Mouse (Mus musculus) limb, embryonic 15.5 days (tissue): ENCODE data around the gene Mllt3. TPM values are rescaled to one million over a fixed set of nuclear protein-coding genes. Genes with fewer than 3 reads are reported as not detected.

ENCODE experiments used
- ATAC-seq: fragments of 200-750 bp; cut with Nextera tagmentation; 2 replicates; pipeline ENCODE4 v1.8.0; 2017; ENCODE audit warnings: low read depth, moderate TSS enrichment; ENCODE audit not compliant: insufficient number of reproducible peaks, low FRiP score, low TSS enrichment
- H3K27ac ChIP-seq: fragments of 300-500 bp; sonication (generic); 2 replicates; pipeline ENCODE4 v1.5.1; 2015; ENCODE audit warnings: moderate library complexity, mild to moderate bottlenecking, inconsistent platforms
- H3K27me3 ChIP-seq: fragments of 300-500 bp; sonication (generic); 2 replicates; pipeline ENCODE4 v1.6.1; 2015; ENCODE audit warnings: inconsistent platforms
- H3K36me3 ChIP-seq: fragments of 300-500 bp; sonication (generic); 2 replicates; pipeline ENCODE4 v1.6.1; 2015; ENCODE audit warnings: inconsistent platforms
- H3K4me1 ChIP-seq: fragments of 300-500 bp; sonication (generic); 2 replicates; pipeline ENCODE4 v1.6.1; 2015; ENCODE audit warnings: inconsistent platforms
- H3K4me2 ChIP-seq: fragments of 300-500 bp; sonication (generic); 2 replicates; pipeline ENCODE4 v1.6.1; 2015; ENCODE audit warnings: mild to moderate bottlenecking, inconsistent platforms
- H3K4me3 ChIP-seq: fragments of 300-500 bp; sonication (generic); 2 replicates; pipeline ENCODE4 v1.5.1; 2015; ENCODE audit warnings: mild to moderate bottlenecking, inconsistent platforms
- H3K9ac ChIP-seq: fragments of 300-500 bp; sonication (generic); 2 replicates; pipeline ENCODE4 v1.6.1; 2015; ENCODE audit warnings: inconsistent platforms
- H3K9me3 ChIP-seq: fragments of 300-500 bp; sonication (generic); 2 replicates; pipeline ENCODE4 v1.6.1; 2016; ENCODE audit warnings: inconsistent platforms
- WGBS: fragments of 180-500 bp; shearing (Covaris S2); methylation state at CpG from one replicate; pipeline ENCODE4 v1.1.7; 2015; 5-methylcytosine and 5-hydroxymethylcytosine counted together
- polyA plus RNA-seq: library from polyadenylated mRNA; unstranded; fragments of >200 nt; fragmentation: Nextera tagmentation; extraction: Ambion mirVana; gene quantifications from 2 replicates; pipeline ENCODE4 v1.2.1, GENCODE M21; 2015

Gene Mllt3
- polyA plus RNA-seq, 1 experiment from 2014 or later: 42.0 TPM

DNA sequence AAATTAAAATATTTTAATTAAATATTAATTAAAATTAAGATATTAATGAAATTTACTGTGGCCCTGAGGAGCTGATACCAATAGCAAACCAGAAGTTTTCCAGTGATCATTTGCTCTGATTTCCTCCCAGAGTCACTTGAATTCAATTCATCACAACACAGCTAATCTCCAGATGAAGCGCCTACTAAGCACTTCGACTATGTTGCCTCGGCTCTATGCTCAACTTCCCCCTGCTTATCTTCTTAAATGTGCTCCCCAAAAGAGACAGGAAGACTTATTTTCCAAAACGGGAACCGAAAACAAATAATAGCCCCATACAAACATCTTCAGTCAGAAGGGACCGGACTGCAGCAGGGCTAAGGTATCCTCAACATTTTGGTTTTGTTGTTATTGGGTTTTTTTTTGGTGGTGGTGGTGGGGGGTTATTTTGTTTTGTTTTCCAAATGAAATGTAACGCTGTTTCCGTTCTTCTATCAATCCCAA lies 90.2 kb downstream of the Mllt3 start:
- Histone ChIP-seq H3K27ac (no peak overlapping the region), H3K4me3 (no peak overlapping the region), H3K9ac (no peak overlapping the region), H3K4me1 (no peaks in the 10 kb centered on the region; the same call in 1 of the 2 replicates), H3K4me2 (no peak overlapping the region), H3K9me3 (no peaks in the 10 kb centered on the region), H3K27me3 (no peaks in the 10 kb centered on the region), H3K36me3 (no peaks in the 10 kb centered on the region)
- WGBS: 75% methylated on average over 8 of the region's 8 CpGs
- ATAC-seq: no peak

DNA sequence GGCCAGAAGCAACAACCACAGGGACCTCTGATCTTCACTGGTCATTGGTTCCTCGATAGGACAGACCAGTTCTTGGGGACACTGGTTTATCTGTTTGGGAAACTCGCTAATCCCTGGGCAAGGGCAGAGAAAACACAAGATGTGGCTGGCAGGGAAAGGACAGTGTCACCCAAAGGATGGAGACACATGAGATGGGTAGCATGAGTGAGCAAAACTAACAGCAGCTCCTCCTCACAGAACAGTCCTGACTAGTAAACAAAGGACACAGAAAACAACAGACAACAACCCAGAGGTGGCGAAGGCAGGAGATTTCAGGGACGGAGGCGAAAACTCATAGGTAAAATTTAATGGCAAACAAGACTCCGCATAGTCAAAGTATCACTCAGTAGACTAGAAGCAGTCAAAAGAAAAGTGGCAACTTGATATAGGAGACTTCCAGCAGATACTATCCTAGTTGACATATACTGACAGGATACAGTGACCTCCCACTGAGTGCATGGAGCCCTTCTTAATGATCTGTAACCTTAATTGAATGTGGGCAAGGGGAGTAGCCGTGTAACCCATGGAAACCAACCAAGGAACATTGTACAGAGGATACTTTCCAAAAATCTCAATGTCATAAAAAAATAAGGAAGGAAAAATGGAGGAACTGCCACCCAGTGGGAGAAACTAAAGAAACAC lies 93.5 kb downstream of the Mllt3 start:
- ATAC-seq: no peak
- no peaks in the 10 kb centered on the region for H3K36me3 ChIP-seq
- no peak overlapping the region for H3K4me2 ChIP-seq
- no peak overlapping the region for H3K4me3 ChIP-seq
- H3K4me1 ChIP-seq: no peaks in the 10 kb centered on the region; the same call in 1 of the 2 replicates
- H3K9ac ChIP-seq: no peak overlapping the region
- no peak overlapping the region for H3K27ac ChIP-seq
- no peaks in the 10 kb centered on the region for H3K27me3 ChIP-seq
- 86% methylated on average over 7 of the region's 7 CpGs for WGBS
- H3K9me3 ChIP-seq: no peaks in the 10 kb centered on the region

DNA sequence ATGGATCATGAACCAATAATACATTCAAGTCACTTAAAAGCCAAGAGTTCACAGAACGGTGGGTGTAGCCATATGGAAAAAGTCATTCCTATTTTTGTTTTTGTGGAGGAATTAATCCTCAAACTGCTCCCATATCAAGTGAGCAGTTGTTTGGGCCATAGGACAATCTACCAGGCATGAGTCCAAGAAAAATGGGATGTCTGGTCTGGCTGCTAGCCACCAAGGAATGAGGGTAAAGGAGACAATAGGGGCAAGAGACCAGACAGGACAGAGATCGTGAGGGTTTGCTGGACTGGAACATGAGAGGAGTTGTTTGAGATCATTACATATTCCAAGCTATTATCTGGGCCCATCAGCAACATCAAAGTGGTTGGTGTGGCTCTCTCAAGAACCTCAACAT lies 96.8 kb downstream of the Mllt3 start:
- 64% methylated on average over 2 of the region's 2 CpGs for WGBS
- peaks cover 5% of the 10 kb centered on the region; the same call in 1 of the 2 replicates for H3K4me1 ChIP-seq
- no peak for ATAC-seq
- H3K36me3 ChIP-seq: no peaks in the 10 kb centered on the region
- H3K9ac ChIP-seq: no peak overlapping the region
- no peak overlapping the region for H3K4me3 ChIP-seq
- no peak overlapping the region for H3K27ac ChIP-seq
- no peaks in the 10 kb centered on the region for H3K27me3 ChIP-seq
- no peaks in the 10 kb centered on the region for H3K9me3 ChIP-seq
- no peak overlapping the region for H3K4me2 ChIP-seq

DNA sequence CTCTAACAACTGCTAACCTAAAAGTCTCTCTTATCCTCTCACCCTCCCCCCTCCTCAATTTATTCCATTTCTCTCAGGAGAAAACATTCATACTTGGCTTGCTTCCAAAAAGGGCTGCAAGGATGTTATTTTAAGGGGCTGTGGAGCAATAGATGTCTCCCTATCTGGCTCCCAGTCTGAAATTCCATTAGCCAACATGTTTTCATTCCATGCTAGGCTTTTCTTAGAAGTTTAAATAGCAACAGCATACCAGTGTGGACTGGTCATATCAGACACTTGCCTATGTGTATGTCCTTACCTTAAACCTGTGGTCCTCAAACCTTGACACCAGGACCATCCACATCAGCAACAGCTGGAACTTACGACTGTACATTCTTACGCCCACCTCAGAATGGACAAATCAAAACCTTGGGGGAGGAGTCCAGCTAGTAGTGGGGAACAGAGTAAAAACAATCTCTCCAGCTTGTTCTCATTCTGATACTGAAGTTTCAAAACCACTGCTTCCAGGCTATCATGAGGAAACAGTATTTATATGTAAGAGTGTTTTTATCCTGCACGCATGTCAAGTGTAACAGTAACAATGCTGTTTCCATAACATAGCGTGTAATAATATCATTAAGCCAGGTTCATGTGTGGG lies 99.3 kb downstream of the Mllt3 start:
- 74% methylated on average over 4 of the region's 4 CpGs for WGBS
- Histone ChIP-seq H3K36me3 (no peaks in the 10 kb centered on the region), H3K4me3 (no peak overlapping the region), H3K27ac (no peak overlapping the region), H3K4me2 (no peak overlapping the region), H3K27me3 (no peaks in the 10 kb centered on the region), H3K4me1 (peaks cover 5% of the 10 kb centered on the region; the same call in 1 of the 2 replicates), H3K9me3 (no peaks in the 10 kb centered on the region), H3K9ac (no peak overlapping the region)
- no peak for ATAC-seq

DNA sequence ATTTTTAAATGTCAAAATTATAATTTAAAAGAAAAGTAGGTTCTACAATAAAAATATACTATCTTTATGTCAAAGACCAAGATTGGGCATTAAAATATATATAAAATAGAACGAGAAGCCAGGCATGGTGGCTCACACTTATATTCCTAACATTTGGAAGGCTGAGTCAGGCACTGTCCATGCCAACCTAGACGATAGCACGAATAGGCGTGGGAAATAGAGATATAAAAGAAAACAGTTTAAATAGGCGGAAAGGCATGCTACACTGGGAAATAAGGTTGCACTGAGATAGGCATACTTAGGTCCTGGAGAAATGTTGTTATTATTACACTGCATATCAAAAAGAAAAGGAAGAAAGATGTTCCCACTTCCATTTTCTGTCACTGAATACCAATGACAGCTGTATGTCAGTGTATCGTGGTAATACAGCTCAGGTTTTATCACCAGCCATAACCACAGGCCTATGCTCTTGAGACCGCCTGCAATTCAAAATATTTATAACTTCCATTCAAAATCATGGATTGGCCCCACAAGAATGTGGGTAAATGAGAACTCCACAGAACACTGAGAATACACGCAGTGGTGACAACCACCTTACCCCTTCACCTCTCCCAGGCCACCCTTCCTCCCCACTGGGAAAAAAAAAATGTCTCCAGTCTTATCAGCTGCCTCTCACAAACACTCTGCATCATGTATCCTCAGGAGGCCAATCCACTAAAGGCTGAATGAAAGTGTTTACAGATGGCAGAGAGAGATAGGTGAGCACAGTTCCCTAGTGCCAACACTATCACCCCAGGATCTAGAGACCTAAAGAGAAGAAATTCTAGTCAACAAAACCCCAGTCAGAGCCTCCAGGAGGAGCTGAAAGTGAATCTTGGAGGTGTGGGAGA lies 102.6 kb downstream of the Mllt3 start:
- ATAC-seq: no peak
- 81% methylated on average over 8 of the region's 8 CpGs for WGBS
- Histone ChIP-seq H3K9me3 (no peaks in the 10 kb centered on the region), H3K4me3 (no peak overlapping the region), H3K36me3 (no peaks in the 10 kb centered on the region), H3K27ac (no peak overlapping the region), H3K9ac (no peak overlapping the region), H3K27me3 (no peaks in the 10 kb centered on the region), H3K4me2 (no peak overlapping the region), H3K4me1 (peaks cover 12% of the 10 kb centered on the region)

DNA sequence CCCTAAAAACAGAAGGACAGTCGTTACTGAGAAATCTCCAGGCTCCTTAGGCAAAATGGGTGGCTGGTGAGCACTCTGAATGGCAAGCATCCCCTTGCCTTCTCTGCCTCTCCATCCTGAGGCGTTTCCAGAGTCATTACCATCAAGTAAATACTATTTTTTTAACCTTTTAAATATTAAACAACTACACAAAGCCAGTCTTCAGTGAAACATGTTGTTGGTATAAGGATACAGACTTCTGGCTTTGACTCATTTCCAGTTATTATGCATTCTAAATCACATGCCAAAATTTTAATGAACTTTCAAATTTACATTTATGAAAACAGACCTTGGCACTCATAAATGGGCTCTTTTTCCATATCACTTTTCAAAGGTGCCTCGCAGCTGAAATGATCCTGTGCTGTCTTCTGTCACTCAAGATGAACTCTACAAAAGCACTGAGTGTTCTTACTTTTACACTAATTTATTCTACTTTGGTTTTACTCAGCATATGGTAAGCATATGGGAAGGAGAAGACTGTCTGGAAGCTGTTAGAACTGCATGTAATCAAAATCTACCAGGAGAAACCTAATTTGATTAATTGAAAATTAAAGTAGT lies 104.5 kb downstream of the Mllt3 start:
- no peak for ATAC-seq
- Histone ChIP-seq H3K4me1 (peaks cover 7% of the 10 kb centered on the region; the same call in 1 of the 2 replicates), H3K9me3 (no peaks in the 10 kb centered on the region), H3K4me3 (no peak overlapping the region), H3K4me2 (no peak overlapping the region), H3K27ac (peak overlapping the region; percentile 43; the same call in 1 of the 2 replicates), H3K9ac (no peak overlapping the region), H3K36me3 (no peaks in the 10 kb centered on the region), H3K27me3 (no peaks in the 10 kb centered on the region)
- 42% methylated on average over 3 of the region's 3 CpGs for WGBS

DNA sequence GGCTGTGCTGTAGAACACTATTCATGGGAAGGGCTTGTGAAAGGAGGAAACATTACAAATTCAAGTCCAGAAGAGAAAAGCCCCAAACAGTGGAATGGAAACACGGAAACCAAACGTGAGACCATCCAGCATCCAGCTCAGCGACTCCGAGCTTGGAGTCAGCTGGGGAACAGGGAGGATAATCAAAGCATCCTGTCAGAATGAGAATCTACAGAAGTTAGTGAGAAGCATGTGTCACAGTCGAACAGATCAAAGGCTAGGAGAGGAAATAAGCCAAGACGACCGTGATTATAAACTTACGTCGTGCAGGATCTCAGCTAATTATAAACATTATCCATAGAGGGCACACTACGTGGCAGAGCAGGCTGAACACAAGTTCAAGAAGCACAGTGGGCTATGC lies 105.8 kb downstream of the Mllt3 start:
- Histone ChIP-seq H3K4me1 (peaks cover 7% of the 10 kb centered on the region; the same call in 1 of the 2 replicates), H3K4me3 (no peak overlapping the region), H3K9ac (no peak overlapping the region), H3K27ac (no peak overlapping the region), H3K9me3 (no peaks in the 10 kb centered on the region), H3K27me3 (no peaks in the 10 kb centered on the region), H3K4me2 (no peak overlapping the region), H3K36me3 (no peaks in the 10 kb centered on the region)
- 41% methylated on average over 10 of the region's 10 CpGs for WGBS
- ATAC-seq: no peak

DNA sequence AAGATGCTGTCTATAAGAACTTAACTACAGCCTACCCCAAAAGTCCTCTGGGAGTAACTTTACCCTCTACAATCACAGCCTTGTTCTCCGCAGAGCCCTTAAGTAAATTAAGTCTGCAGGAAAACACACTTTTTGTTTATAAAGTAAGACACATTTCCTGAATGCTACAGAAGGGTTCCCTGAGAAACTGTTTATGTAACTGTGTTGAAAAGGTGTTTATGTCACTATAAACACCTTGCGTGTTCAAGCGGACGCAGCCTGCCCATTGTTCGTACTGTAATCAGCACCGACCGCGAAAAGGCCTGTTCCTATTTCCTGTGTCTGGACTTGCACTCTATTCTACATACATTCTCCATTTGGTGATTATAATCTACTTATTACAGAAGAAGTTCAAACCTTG lies 112.5 kb downstream of the Mllt3 start:
- Histone ChIP-seq H3K4me2 (no peak overlapping the region), H3K9ac (no peak overlapping the region), H3K4me1 (peaks cover 4% of the 10 kb centered on the region; the same call in 1 of the 2 replicates), H3K36me3 (no peaks in the 10 kb centered on the region), H3K9me3 (no peaks in the 10 kb centered on the region), H3K27me3 (no peaks in the 10 kb centered on the region), H3K4me3 (no peak overlapping the region), H3K27ac (no peak overlapping the region)
- no peak for ATAC-seq
- WGBS: 34% methylated on average over 8 of the region's 8 CpGs

DNA sequence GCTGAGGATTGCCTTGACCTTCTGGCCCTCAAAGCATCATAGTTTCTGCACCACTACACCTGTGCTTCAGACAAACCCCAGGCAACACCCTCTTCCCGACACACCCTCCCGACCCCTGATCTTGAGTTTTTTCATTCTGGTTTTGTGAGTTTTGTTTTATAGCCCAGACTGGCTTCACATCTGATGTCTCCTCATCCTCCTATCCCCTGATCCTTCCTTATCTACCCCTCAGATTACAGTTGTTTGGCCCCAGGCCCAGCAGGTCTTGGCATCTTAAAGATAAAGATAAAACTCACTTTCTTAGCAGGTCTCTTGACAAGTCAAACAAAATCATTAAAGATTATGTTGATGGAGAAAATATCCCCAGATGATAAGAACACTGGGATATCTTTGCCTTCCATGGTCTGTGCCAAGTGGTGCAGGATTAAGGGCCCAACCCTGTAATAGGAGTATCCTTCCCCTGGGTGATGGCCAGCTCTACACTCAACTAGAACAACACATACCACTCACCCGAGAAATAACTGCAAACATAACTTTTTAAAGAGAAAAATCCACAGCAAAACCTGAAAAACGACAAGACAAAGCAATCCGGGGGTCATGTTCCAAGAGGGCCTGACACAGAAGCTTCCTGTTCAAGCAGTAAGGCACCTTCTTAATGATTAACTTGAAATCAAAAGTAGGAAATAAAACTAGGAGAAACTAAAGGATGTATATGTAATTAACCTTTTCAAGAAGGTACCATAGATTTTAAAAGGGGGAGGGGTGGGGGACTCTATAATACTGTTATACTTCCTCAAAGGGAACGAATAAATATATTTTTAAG lies 121.8 kb downstream of the Mllt3 start:
- Histone ChIP-seq H3K9ac (no peak overlapping the region), H3K27ac (no peak overlapping the region), H3K4me1 (no peaks in the 10 kb centered on the region), H3K36me3 (no peaks in the 10 kb centered on the region), H3K4me2 (no peak overlapping the region), H3K27me3 (no peaks in the 10 kb centered on the region), H3K9me3 (no peaks in the 10 kb centered on the region), H3K4me3 (no peak overlapping the region)
- no peak for ATAC-seq
- WGBS: 69% methylated on average over 6 of the region's 6 CpGs

DNA sequence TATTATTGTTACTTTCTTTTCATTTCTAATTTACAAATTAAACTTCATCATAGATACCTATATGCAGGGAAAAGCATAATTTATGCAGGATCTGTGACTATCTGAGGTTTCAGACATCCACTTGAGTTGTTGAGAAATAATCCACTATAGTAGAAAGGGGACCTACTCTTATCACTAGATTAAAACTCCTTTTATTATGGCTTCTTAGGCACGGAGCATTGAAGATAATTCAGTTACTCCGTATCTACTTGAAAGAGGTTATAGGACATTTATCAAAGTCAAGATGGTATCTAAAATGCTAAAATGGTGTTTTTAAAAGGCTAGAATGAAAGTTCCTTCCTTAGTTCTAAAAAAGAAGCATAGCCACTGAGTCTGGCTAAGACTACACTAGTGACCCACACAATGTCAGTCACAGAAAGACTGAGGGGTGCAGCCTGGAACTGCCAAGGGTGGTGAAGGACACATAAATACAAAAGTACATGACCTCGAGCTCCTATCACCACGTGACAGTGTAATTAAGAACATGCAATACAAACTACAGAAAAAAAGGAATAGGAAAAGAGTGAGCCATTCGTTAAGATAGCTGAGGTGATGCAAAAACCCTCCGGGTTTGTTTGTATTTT lies 127.9 kb downstream of the Mllt3 start:
- WGBS: 69% methylated on average over 6 of the region's 6 CpGs
- Histone ChIP-seq H3K27ac (no peak overlapping the region), H3K9me3 (no peaks in the 10 kb centered on the region), H3K4me1 (0 out of 2 replicates have a peak, but pooled peaks cover 5% of the 10 kb centered on the region), H3K9ac (no peak overlapping the region), H3K36me3 (no peaks in the 10 kb centered on the region), H3K27me3 (no peaks in the 10 kb centered on the region), H3K4me3 (no peak overlapping the region), H3K4me2 (no peak overlapping the region)
- no peak for ATAC-seq
